In genomic region chr4:149485825-149486206, GRCm38 (mm10) we compare ENCODE assay signal across 9 mouse cellular contexts. TPM values are rescaled to one million over a fixed set of nuclear protein-coding genes. Genes with fewer than 3 reads are reported as not detected.
DNase-seq lines count a peak whose midpoint lies in the region; ATAC-seq and TF ChIP-seq lines count a peak whose summit lies in the region.
"Had no signal": no experiment of that assay in that cellular context is flagged by ENCODE, and none has a peak within 500 bp of the region (broad histone marks: within the 10 kb centered on the region; RNA-seq: fewer than 3 reads in every experiment).

No protein-coding gene starts in this region.

- ATAC-seq in erythroid progenitor cell, adult 5-6 weeks (replicated peaks; ENCODE audit: low FRiP score, poor library complexity, severe bottlenecking): 0 out of 2 replicates have a peak, but pooled peaks have one; percentile 15
- no peak for ATAC-seq in hindbrain, embryonic 14.5 days (ENCODE audit: low FRiP score)
- ATAC-seq in liver, embryonic 13.5 days (ENCODE audit: low read depth): peak; percentile 4; the same call in 1 of the 2 replicates
- ATAC-seq in neural tube, embryonic 12.5 days (ENCODE audit: low FRiP score, low read depth): peak; percentile 21; the same call in 1 of the 2 replicates

- peaks cover 3% of the 10 kb centered on the region for H3K4me1 ChIP-seq in heart, adult 2 months (ENCODE audit: control insufficient read depth, insufficient read depth, low read length)
- peaks cover 15% of the 10 kb centered on the region for H3K4me1 ChIP-seq in hindbrain, embryonic 14.5 days (replicated peaks; ENCODE audit: control insufficient read depth, insufficient read depth, low read length)
- H3K4me1 ChIP-seq in liver, embryonic 13.5 days (replicated peaks): peaks cover 17% of the 10 kb centered on the region
- H3K4me1 ChIP-seq in neural tube, embryonic 12.5 days: peaks cover 12% of the 10 kb centered on the region

- H3K4me2 ChIP-seq in hindbrain, embryonic 14.5 days (replicated peaks): peak overlapping the region; percentile 79
- H3K4me2 ChIP-seq in liver, embryonic 13.5 days: peak overlapping the region; percentile 84
- peak overlapping the region; percentile 76 for H3K4me2 ChIP-seq in neural tube, embryonic 12.5 days (replicated peaks)

- H3K9me3 ChIP-seq in hindbrain, embryonic 14.5 days (ENCODE audit: control insufficient read depth, low read length): no peaks in the 10 kb centered on the region
- no peaks in the 10 kb centered on the region for H3K9me3 ChIP-seq in liver, embryonic 13.5 days (replicated peaks)
- no peaks in the 10 kb centered on the region for H3K9me3 ChIP-seq in neural tube, embryonic 12.5 days

- H3K4me3 ChIP-seq in heart, adult 2 months: peak overlapping the region; percentile 87
- H3K4me3 ChIP-seq in hindbrain, embryonic 14.5 days (replicated peaks; ENCODE audit: low read length): peak overlapping the region; percentile 74
- H3K4me3 ChIP-seq in liver, embryonic 13.5 days (replicated peaks): peak overlapping the region; percentile 80
- H3K4me3 ChIP-seq in neural tube, embryonic 12.5 days: peak overlapping the region; percentile 80

- peak; percentile 35 to 53 for DNase-seq in heart, adult 2 months
- no peak for DNase-seq in heart, postnatal 25 days (ENCODE audit: low spot score)
- peak; percentile 37 for DNase-seq in T-cell, adult 2 months (ENCODE audit: low spot score)
- peak; percentile 44 for DNase-seq in hindbrain, embryonic 14.5 days (ENCODE audit: low spot score)
- DNase-seq in liver, embryonic 13.5 days: no peak
- DNase-seq in right cerebral cortex, postnatal 36 days (ENCODE audit: low spot score in 2 of 2): no peak

- peaks cover 2% of the 10 kb centered on the region for H3K79me2 ChIP-seq in heart, adult 2 months (replicated peaks; ENCODE audit: control insufficient read depth, insufficient read depth, low read length)

- no peak for TF ChIP-seq POLR2A in heart, adult 2 months (IDR thresholded peaks at IDR 0.05; ENCODE audit: insufficient read depth, low read depth, low read length)

- peak overlapping the region; percentile 93 for H3K9ac ChIP-seq in heart, adult 2 months (ENCODE audit: low read depth, low read length)
- peak overlapping the region; percentile 68 for H3K9ac ChIP-seq in hindbrain, embryonic 14.5 days
- peak overlapping the region; percentile 85 for H3K9ac ChIP-seq in liver, embryonic 13.5 days
- H3K9ac ChIP-seq in neural tube, embryonic 12.5 days: peak overlapping the region; percentile 78

- H3K36me3 ChIP-seq in heart, adult 2 months (ENCODE audit: control insufficient read depth, insufficient read depth, low read length): peaks cover 19% of the 10 kb centered on the region
- peaks cover 44% of the 10 kb centered on the region for H3K36me3 ChIP-seq in hindbrain, embryonic 14.5 days (replicated peaks; ENCODE audit: control insufficient read depth, insufficient read depth)
- H3K36me3 ChIP-seq in liver, embryonic 13.5 days: peaks cover 41% of the 10 kb centered on the region
- peaks cover 39% of the 10 kb centered on the region for H3K36me3 ChIP-seq in neural tube, embryonic 12.5 days

- intact Hi-C loops in heart, adult 2 months (cut with DNase I): loop anchor here (1.0 to 5.0 kb wide), 4 partner anchors 23 to 139 kb away; partner anchors contain the start of gene Rbp7
- intact Hi-C loops in heart, postnatal 25 days (cut with DNase I): loop anchor here (2.0 kb wide), 2 partner anchors 23 to 57 kb away; no protein-coding TSS in a partner anchor

- TF ChIP-seq EP300 in heart, adult 2 months (IDR thresholded peaks at IDR 0.05; ENCODE audit: insufficient read depth, low read depth, low read length): no peak

- H3K27me3 ChIP-seq in heart, adult 2 months (ENCODE audit: control insufficient read depth, insufficient read depth, low read length): no peaks in the 10 kb centered on the region
- no peaks in the 10 kb centered on the region for H3K27me3 ChIP-seq in hindbrain, embryonic 14.5 days (ENCODE audit: control insufficient read depth, insufficient read depth, low read length)
- H3K27me3 ChIP-seq in liver, embryonic 13.5 days: no peaks in the 10 kb centered on the region
- H3K27me3 ChIP-seq in neural tube, embryonic 12.5 days (replicated peaks): no peaks in the 10 kb centered on the region

- peak; percentile 71 for TF ChIP-seq CTCF in heart, adult 2 months (IDR thresholded peaks at IDR 0.05)

- peak overlapping the region; percentile 97 for H3K27ac ChIP-seq in heart, adult 2 months
- H3K27ac ChIP-seq in hindbrain, embryonic 14.5 days: peak overlapping the region; percentile 64
- H3K27ac ChIP-seq in liver, embryonic 13.5 days: peak overlapping the region; percentile 49
- H3K27ac ChIP-seq in neural tube, embryonic 12.5 days: no peak overlapping the region

- WGBS in heart, adult 2 months: 0% methylated on average over 10 of the region's 10 CpGs
- WGBS in hindbrain, embryonic 14.5 days: under 1% methylated on average over 10 of the region's 10 CpGs
- WGBS in liver, embryonic 13.5 days (ENCODE audit: insufficient replicate concordance): under 1% methylated on average over 10 of the region's 10 CpGs
- WGBS in neural tube, embryonic 12.5 days: under 1% methylated on average over 10 of the region's 10 CpGs

RNA-seq across cellular contexts. Expression of gene Lzic, which starts 0.8 kb away (rescaled TPM):
- total RNA-seq in heart, adult 2 months (2021): 10 to 100 TPM; 62.1 to 66.9 TPM
- 20.2 and 23.8 TPM in 2 replicates for polyA plus RNA-seq in heart, adult 2 months (2012; rRNA removed)
- total RNA-seq in heart, postnatal 25 days (2021): 10 to 100 TPM; 55.2 to 64.3 TPM
- 4.7 and 6.7 TPM in 2 replicates for total RNA-seq in erythroid progenitor cell, adult 5-6 weeks (2015; ENCODE audit: low replicate concordance)
- total RNA-seq in erythroid progenitor cell, adult 5-6 weeks (2017; ENCODE audit: low replicate concordance): 5.0 and 18.5 TPM in 2 replicates
- 49.9 and 52.5 TPM in 2 replicates for polyA plus RNA-seq in hindbrain, embryonic 14.5 days (2014; fragmentation: Nextera tagmentation; extraction: Ambion mirVana)
- polyA plus RNA-seq in liver, embryonic 13.5 days (2015; fragmentation: Nextera tagmentation; extraction: Ambion mirVana): 19.6 and 20.5 TPM in 2 replicates
- polyA plus RNA-seq in neural tube, embryonic 12.5 days (2016; fragmentation: Nextera tagmentation; extraction: Ambion mirVana): 46.1 and 51.0 TPM in 2 replicates

RNA-seq across cellular contexts. Expression of gene Nmnat1, which starts 0.8 kb away (rescaled TPM):
- 10 to 100 TPM; 29.4 to 36.1 TPM for total RNA-seq in heart, adult 2 months (2021)
- 20.6 and 26.2 TPM in 2 replicates for polyA plus RNA-seq in heart, adult 2 months (2012; rRNA removed)
- 10 to 100 TPM; 29.7 to 30.7 TPM for total RNA-seq in heart, postnatal 25 days (2021)
- total RNA-seq in erythroid progenitor cell, adult 5-6 weeks (2015; ENCODE audit: low replicate concordance): 1.1 TPM in 1 of 2 replicates, not detected in the other
- total RNA-seq in erythroid progenitor cell, adult 5-6 weeks (2017; ENCODE audit: low replicate concordance): 0.64 and 0.83 TPM in 2 replicates
- polyA plus RNA-seq in hindbrain, embryonic 14.5 days (2014; fragmentation: Nextera tagmentation; extraction: Ambion mirVana): 7.5 and 8.2 TPM in 2 replicates
- polyA plus RNA-seq in liver, embryonic 13.5 days (2015; fragmentation: Nextera tagmentation; extraction: Ambion mirVana): 6.5 and 6.7 TPM in 2 replicates
- 12.0 and 14.0 TPM in 2 replicates for polyA plus RNA-seq in neural tube, embryonic 12.5 days (2016; fragmentation: Nextera tagmentation; extraction: Ambion mirVana)

RNA-seq across cellular contexts. Expression of gene Tmem274, which starts 8.6 kb away (rescaled TPM):
- not detected for total RNA-seq in heart, adult 2 months (2021)
- not detected in 2 replicates for polyA plus RNA-seq in heart, adult 2 months (2012; rRNA removed)
- total RNA-seq in heart, postnatal 25 days (2021): not detected
- total RNA-seq in erythroid progenitor cell, adult 5-6 weeks (2015; ENCODE audit: low replicate concordance): not detected in 2 replicates
- not detected in 2 replicates for total RNA-seq in erythroid progenitor cell, adult 5-6 weeks (2017; ENCODE audit: low replicate concordance)
- 0.37 TPM in 1 of 2 replicates, not detected in the other for polyA plus RNA-seq in hindbrain, embryonic 14.5 days (2014; fragmentation: Nextera tagmentation; extraction: Ambion mirVana)
- 0.19 TPM in 1 of 2 replicates, not detected in the other for polyA plus RNA-seq in liver, embryonic 13.5 days (2015; fragmentation: Nextera tagmentation; extraction: Ambion mirVana)
- 0.67 TPM in 1 of 2 replicates, not detected in the other for polyA plus RNA-seq in neural tube, embryonic 12.5 days (2016; fragmentation: Nextera tagmentation; extraction: Ambion mirVana)
- total RNA-seq: adrenal gland, postnatal 36 days had no signal

RNA-seq across cellular contexts. Expression of gene Rbp7, which starts 31.0 kb away (rescaled TPM):
- 10 to 100 TPM; 56.2 to 61.6 TPM for total RNA-seq in heart, adult 2 months (2021)
- polyA plus RNA-seq in heart, adult 2 months (2012; rRNA removed): 8.7 and 22.9 TPM in 2 replicates
- total RNA-seq in heart, postnatal 25 days (2021): 10 to 100 TPM; 54.3 to 65.7 TPM
- total RNA-seq in erythroid progenitor cell, adult 5-6 weeks (2015; ENCODE audit: low replicate concordance): not detected in 2 replicates
- not detected in 2 replicates for total RNA-seq in erythroid progenitor cell, adult 5-6 weeks (2017; ENCODE audit: low replicate concordance)
- not detected in 2 replicates for polyA plus RNA-seq in hindbrain, embryonic 14.5 days (2014; fragmentation: Nextera tagmentation; extraction: Ambion mirVana)
- polyA plus RNA-seq in liver, embryonic 13.5 days (2015; fragmentation: Nextera tagmentation; extraction: Ambion mirVana): not detected in 2 replicates
- polyA plus RNA-seq in neural tube, embryonic 12.5 days (2016; fragmentation: Nextera tagmentation; extraction: Ambion mirVana): not detected in 2 replicates

RNA-seq across cellular contexts. Expression of gene Ctnnbip1, which starts 32.2 kb away (rescaled TPM):
- total RNA-seq in heart, adult 2 months (2021): 10 to 100 TPM; 25.0 to 27.3 TPM
- 25.5 and 26.0 TPM in 2 replicates for polyA plus RNA-seq in heart, adult 2 months (2012; rRNA removed)
- 10 to 100 TPM; 33.0 to 35.4 TPM for total RNA-seq in heart, postnatal 25 days (2021)
- 0.42 TPM in 1 of 2 replicates, not detected in the other for total RNA-seq in erythroid progenitor cell, adult 5-6 weeks (2015; ENCODE audit: low replicate concordance)
- total RNA-seq in erythroid progenitor cell, adult 5-6 weeks (2017; ENCODE audit: low replicate concordance): 0.39 TPM in 1 of 2 replicates, not detected in the other
- polyA plus RNA-seq in hindbrain, embryonic 14.5 days (2014; fragmentation: Nextera tagmentation; extraction: Ambion mirVana): 99.0 and 100 TPM in 2 replicates
- 5.5 and 6.5 TPM in 2 replicates for polyA plus RNA-seq in liver, embryonic 13.5 days (2015; fragmentation: Nextera tagmentation; extraction: Ambion mirVana)
- polyA plus RNA-seq in neural tube, embryonic 12.5 days (2016; fragmentation: Nextera tagmentation; extraction: Ambion mirVana): 75.6 and 89.2 TPM in 2 replicates

Comparison
In these comparisons a context has a peak if more than half of its experiments do, and no peak if none do; other contexts are left out.
1. DNase-seq: peak in heart, adult 2 months (2 of 2), T-cell, adult 2 months (single experiment) and hindbrain, embryonic 14.5 days (single experiment); none in heart, postnatal 25 days (single experiment), liver, embryonic 13.5 days (single experiment) and right cerebral cortex, postnatal 36 days (0 of 2).
2. Peak in every context shown above with its lines, with median percentiles within 50 percentile points of each other: H3K4me3 ChIP-seq, H3K9ac ChIP-seq and H3K4me2 ChIP-seq.